ENCODE assay signal across 12 mouse cellular contexts in the genomic region with DNA sequence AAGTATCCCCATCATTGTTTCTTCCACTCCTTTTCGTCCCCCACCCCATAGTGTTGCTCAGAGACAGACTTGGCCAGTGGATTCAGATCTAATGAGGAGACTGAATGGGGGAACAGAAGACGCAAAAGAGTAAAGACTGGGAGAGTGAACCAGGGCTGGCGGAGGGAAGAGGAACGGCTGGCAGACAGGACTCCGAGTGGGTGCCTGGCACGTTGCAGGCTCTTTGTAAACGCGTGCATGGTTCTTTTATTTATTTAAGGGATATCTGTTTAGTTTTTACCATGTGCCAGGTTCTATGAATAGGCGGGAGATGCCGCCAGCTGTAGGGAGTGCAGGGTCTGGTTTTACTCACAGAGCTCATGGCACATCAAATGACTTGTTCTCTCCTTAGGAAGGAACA. TPM values are rescaled to one million over a fixed set of nuclear protein-coding genes. Genes with fewer than 3 reads are reported as not detected.
DNase-seq lines count a peak whose midpoint lies in the region; ATAC-seq lines count a peak whose summit lies in the region.
"Had no signal": no experiment of that assay in that cellular context is flagged by ENCODE, and none has a peak within 500 bp of the region (broad histone marks: within the 10 kb centered on the region; RNA-seq: fewer than 3 reads in every experiment).

No protein-coding gene starts in this region.

- WGBS in kidney, embryonic 15.5 days: 55% methylated on average over 10 of the region's 10 CpGs
- WGBS in embryonic facial prominence, embryonic 10.5 days: 80% methylated on average over 10 of the region's 10 CpGs
- WGBS in embryonic facial prominence, embryonic 15.5 days: 47% methylated on average over 10 of the region's 10 CpGs

- peak overlapping the region; percentile 64 for H3K27ac ChIP-seq in kidney, embryonic 15.5 days
- peak overlapping the region; percentile 65; the same call in 1 of the 2 replicates for H3K27ac ChIP-seq in embryonic facial prominence, embryonic 10.5 days (replicated peaks)
- H3K27ac ChIP-seq in embryonic facial prominence, embryonic 15.5 days (replicated peaks): 0 out of 2 replicates have a peak overlapping the region, but pooled peaks have one; percentile 39
- H3K27ac ChIP-seq: liver, embryonic 15.5 days had no signal

- 0 out of 2 replicates have a peak, but pooled peaks cover 6% of the 10 kb centered on the region for H3K27me3 ChIP-seq in kidney, embryonic 15.5 days
- H3K27me3 ChIP-seq in embryonic facial prominence, embryonic 10.5 days (replicated peaks; ENCODE audit: low read depth, poor library complexity, severe bottlenecking): no peaks in the 10 kb centered on the region
- no peaks in the 10 kb centered on the region for H3K27me3 ChIP-seq in embryonic facial prominence, embryonic 15.5 days
- H3K27me3 ChIP-seq: liver, embryonic 15.5 days had no signal

- H3K4me2 ChIP-seq in kidney, embryonic 15.5 days: no peak overlapping the region; the same call in 1 of the 2 replicates
- no peak overlapping the region for H3K4me2 ChIP-seq in embryonic facial prominence, embryonic 15.5 days (replicated peaks)
- H3K4me2 ChIP-seq: liver, embryonic 15.5 days had no signal

- no peak for ATAC-seq in kidney, embryonic 15.5 days (replicated peaks; ENCODE audit: low FRiP score)
- ATAC-seq in embryonic facial prominence, embryonic 15.5 days (ENCODE audit: insufficient number of reproducible peaks, low FRiP score, low TSS enrichment, low read depth): no peak
- no peak for ATAC-seq in megakaryocyte progenitor cell, adult 5-6 weeks (replicated peaks; ENCODE audit: poor library complexity)

- no peak overlapping the region for H3K9ac ChIP-seq in kidney, embryonic 15.5 days
- no peak overlapping the region for H3K9ac ChIP-seq in embryonic facial prominence, embryonic 15.5 days
- H3K9ac ChIP-seq: liver, embryonic 15.5 days had no signal

- H3K9me3 ChIP-seq in kidney, embryonic 15.5 days (replicated peaks): no peaks in the 10 kb centered on the region
- no peaks in the 10 kb centered on the region for H3K9me3 ChIP-seq in embryonic facial prominence, embryonic 10.5 days
- no peaks in the 10 kb centered on the region for H3K9me3 ChIP-seq in embryonic facial prominence, embryonic 15.5 days (replicated peaks)
- H3K9me3 ChIP-seq: G1E; liver, embryonic 15.5 days had no signal

- H3K36me3 ChIP-seq in kidney, embryonic 15.5 days: peaks cover 22% of the 10 kb centered on the region
- peaks cover 2% of the 10 kb centered on the region; the same call in 1 of the 2 replicates for H3K36me3 ChIP-seq in embryonic facial prominence, embryonic 10.5 days (replicated peaks)
- peaks cover 13% of the 10 kb centered on the region; the same call in 1 of the 2 replicates for H3K36me3 ChIP-seq in embryonic facial prominence, embryonic 15.5 days
- H3K36me3 ChIP-seq: G1E; liver, embryonic 15.5 days had no signal

- no peak for DNase-seq in kidney, postnatal 4 days
- peak; percentile 27 for DNase-seq in embryonic facial prominence, embryonic 10.5 days (ENCODE audit: low spot score)
- peak; percentile 46 to 64 for DNase-seq in right cerebral cortex, postnatal 10 days (ENCODE audit: low spot score in 2 of 2)
- DNase-seq in spleen, adult 18-20 months: no peak
- DNase-seq: adrenal gland, adult 8-10 months; cerebellum, adult 11 months had no signal

- peaks cover 33% of the 10 kb centered on the region for H3K4me1 ChIP-seq in kidney, embryonic 15.5 days
- H3K4me1 ChIP-seq in embryonic facial prominence, embryonic 10.5 days: peaks cover 27% of the 10 kb centered on the region
- peaks cover 38% of the 10 kb centered on the region for H3K4me1 ChIP-seq in embryonic facial prominence, embryonic 15.5 days
- H3K4me1 ChIP-seq: liver, embryonic 15.5 days had no signal

- H3K4me3 ChIP-seq in kidney, embryonic 15.5 days (replicated peaks): no peak overlapping the region
- H3K4me3 ChIP-seq in embryonic facial prominence, embryonic 10.5 days: no peak overlapping the region
- H3K4me3 ChIP-seq in embryonic facial prominence, embryonic 15.5 days (replicated peaks): no peak overlapping the region
- H3K4me3 ChIP-seq: liver, embryonic 15.5 days had no signal

RNA-seq across cellular contexts. Expression of gene Ltbp1, which starts 8.5 kb away (rescaled TPM):
- polyA plus RNA-seq in kidney, embryonic 15.5 days (2015; fragmentation: Nextera tagmentation; extraction: Ambion mirVana): 35.5 and 40.9 TPM in 2 replicates
- 7.0 and 8.5 TPM in 2 replicates for polyA plus RNA-seq in embryonic facial prominence, embryonic 10.5 days (2016; fragmentation: Nextera tagmentation; extraction: Ambion mirVana)
- polyA plus RNA-seq in embryonic facial prominence, embryonic 15.5 days (2015; fragmentation: Nextera tagmentation; extraction: Ambion mirVana): 48.0 and 55.5 TPM in 2 replicates
- total RNA-seq in megakaryocyte progenitor cell, adult 5-6 weeks (2015): 0.07 and 0.30 TPM in 2 replicates
- 0.12 and 0.20 TPM in 2 replicates for total RNA-seq in megakaryocyte progenitor cell, adult 5-6 weeks (2017)
- total RNA-seq: granulocyte monocyte progenitor cell, adult 5-6 weeks had no signal
- polyA plus RNA-seq: G1E had no signal

Comparison
In these comparisons a context has a peak if more than half of its experiments do, and no peak if none do; other contexts are left out.
1. DNase-seq: peak in embryonic facial prominence, embryonic 10.5 days (single experiment) and right cerebral cortex, postnatal 10 days (2 of 2); none in kidney, postnatal 4 days (0 of 2) and spleen, adult 18-20 months (0 of 2).
2. Peak in every context shown above with its lines, with median percentiles within 50 percentile points of each other: H3K27ac ChIP-seq.